Mouse (Mus musculus): ENCODE data around the gene Ankrd33b. TPM values are rescaled to one million over a fixed set of nuclear protein-coding genes. Genes with fewer than 3 reads are reported as not detected.

Ankrd33b gene
- total and polyA plus RNA-seq, 2 experiments from 2014 or later, result 0.99 to 1.1 TPM

DNA sequence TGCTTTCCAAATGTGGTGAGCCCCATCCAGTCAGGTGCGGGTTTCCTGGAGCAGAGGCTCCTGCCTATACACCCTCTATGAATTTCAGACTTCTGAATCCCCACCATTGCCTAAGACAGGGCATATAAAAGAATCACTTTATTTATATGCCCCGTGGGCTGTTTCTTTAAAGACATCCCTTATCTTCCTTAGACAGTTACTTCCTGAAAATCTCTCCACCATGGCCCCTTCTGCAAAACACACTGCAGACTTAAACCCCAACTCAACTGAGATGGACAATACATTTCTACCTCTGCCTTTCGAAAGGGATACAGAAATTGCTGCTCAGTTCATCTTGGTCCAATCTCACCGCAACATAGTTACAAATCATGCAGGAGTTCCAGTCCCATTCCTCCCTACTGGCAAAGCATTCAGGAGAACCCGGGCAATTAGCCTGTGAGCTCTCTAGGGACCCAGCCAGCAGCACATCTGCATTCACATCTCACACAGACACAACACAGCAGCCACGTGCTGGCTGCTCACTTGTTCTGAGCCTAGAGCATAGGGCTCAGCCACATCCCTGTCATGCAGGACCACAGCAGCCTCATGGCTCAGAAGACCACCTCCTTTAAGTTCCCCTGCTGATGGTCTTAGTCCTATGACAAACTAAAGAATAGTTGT lies 68.1 kb downstream of the Ankrd33b start:
- DNase-seq (ENCODE audit: low spot score) (peak; percentile 47), ATAC-seq (ENCODE audit: low FRiP score) (no peak)
- no peak for TF ChIP-seq CTCF (IDR thresholded peaks at IDR 0.05)
- Histone ChIP-seq H3K27me3 (ENCODE audit: insufficient read depth, low read length) (no peaks in the 10 kb centered on the region), H3K4me2 (ENCODE audit: low read depth, low read length, poor library complexity, severe bottlenecking) (no peak overlapping the region), H3K9me3 (ENCODE audit: low read length) (no peaks in the 10 kb centered on the region), H3K4me3 (ENCODE audit: low read depth, low read length) (no peak overlapping the region), H3K9ac (replicated peaks; ENCODE audit: low read length, poor library complexity, severe bottlenecking) (no peak overlapping the region), H3K4me1 (ENCODE audit: insufficient read depth, low read length) (peaks cover 8% of the 10 kb centered on the region; the same call in 1 of the 2 replicates), H3K36me3 (ENCODE audit: insufficient read depth, low read length) (no peaks in the 10 kb centered on the region), H3K27ac (ENCODE audit: low read depth, low read length) (no peak overlapping the region)
- WGBS, result 52% methylated on average over 6 of the region's 6 CpGs

DNA sequence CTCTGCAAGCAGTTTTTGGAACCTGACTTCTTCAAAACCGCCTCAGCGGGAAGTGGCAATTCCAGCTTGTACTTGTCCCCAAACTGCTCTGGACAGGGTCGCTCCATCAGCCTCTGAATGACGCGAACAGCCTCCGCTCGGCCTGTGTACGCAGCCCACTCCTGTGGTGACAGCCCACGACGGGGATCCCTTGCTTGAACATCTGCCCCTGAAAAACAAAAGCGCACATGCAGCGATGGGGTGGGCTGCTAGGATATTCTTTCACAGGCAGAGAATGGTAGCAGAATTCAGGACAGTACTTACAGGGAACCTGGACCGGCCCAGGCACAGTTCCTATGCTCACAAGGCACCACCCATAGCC lies 69.8 kb downstream of the Ankrd33b start:
- H3K9me3 ChIP-seq (ENCODE audit: low read length), result no peaks in the 10 kb centered on the region
- WGBS, result 22% methylated on average over 13 of the region's 13 CpGs
- peak overlapping the region; percentile 74 for H3K4me2 ChIP-seq (ENCODE audit: low read depth, low read length, poor library complexity, severe bottlenecking)
- DNase-seq (ENCODE audit: low spot score) (no peak), ATAC-seq (ENCODE audit: low FRiP score) (peak; percentile 51; the same call in 1 of the 2 replicates)
- H3K4me1 ChIP-seq (ENCODE audit: insufficient read depth, low read length), result peaks cover 8% of the 10 kb centered on the region; the same call in 1 of the 2 replicates
- peak overlapping the region; percentile 41 for H3K4me3 ChIP-seq (ENCODE audit: low read depth, low read length)
- H3K9ac ChIP-seq (replicated peaks; ENCODE audit: low read length, poor library complexity, severe bottlenecking), result peak overlapping the region; percentile 59
- H3K36me3 ChIP-seq (ENCODE audit: insufficient read depth, low read length), result no peaks in the 10 kb centered on the region
- H3K27ac ChIP-seq (ENCODE audit: low read depth, low read length), result no peak overlapping the region
- no peaks in the 10 kb centered on the region for H3K27me3 ChIP-seq (ENCODE audit: insufficient read depth, low read length)
- no peak for TF ChIP-seq CTCF (IDR thresholded peaks at IDR 0.05)

DNA sequence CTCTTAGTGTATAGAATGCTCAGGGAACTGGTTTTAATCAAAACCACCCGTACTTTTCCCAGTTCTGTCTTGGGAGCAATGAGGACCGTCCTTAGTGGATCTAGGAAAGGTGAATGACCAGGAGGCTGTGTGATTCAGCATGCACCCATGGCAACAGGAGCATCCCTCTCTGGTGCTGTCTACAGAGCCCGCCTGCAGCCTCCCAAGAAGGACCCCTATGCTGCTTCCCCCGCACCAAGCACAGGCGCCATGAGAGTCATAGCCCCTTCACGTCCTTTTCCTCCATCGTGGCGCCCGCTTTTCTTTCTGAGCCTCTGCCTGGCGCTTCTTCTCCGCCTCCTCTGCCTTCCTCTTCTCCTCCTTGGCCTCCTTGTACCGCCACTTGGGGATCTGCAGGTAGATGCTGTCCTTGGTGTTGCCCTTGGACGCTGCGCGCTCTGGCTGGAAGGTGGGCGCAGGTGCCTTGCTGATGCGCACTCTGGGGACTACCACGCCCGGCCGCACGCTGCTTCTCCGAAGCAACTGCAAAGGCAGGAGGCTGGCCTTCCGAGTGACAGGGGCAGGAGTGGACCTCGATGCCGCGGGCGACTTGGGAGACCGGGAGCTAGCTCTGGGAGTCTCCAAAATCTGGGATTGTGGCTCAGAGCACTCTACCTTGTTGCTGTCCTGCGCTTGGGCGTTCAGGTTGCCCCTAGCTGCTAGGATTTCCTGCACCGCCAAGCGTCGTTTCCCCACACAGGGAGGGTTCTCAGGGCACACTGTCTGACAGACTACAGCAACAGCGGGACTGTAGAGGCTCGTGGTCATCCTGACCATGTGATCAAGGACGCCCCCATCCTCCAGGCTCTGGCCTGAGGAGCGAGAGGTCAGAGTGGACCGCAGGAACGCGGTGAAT lies 70.4 kb downstream of the Ankrd33b start:
- 8% methylated on average over 40 of the region's 40 CpGs for WGBS
- H3K9ac ChIP-seq (replicated peaks; ENCODE audit: low read length, poor library complexity, severe bottlenecking), result peak overlapping the region; percentile 59
- no peak overlapping the region for H3K27ac ChIP-seq (ENCODE audit: low read depth, low read length)
- no peaks in the 10 kb centered on the region for H3K27me3 ChIP-seq (ENCODE audit: insufficient read depth, low read length)
- DNase-seq (ENCODE audit: low spot score), result no peak
- ATAC-seq (ENCODE audit: low FRiP score), result 0 out of 2 replicates have a peak, but pooled peaks have one; percentile 20
- no peaks in the 10 kb centered on the region for H3K36me3 ChIP-seq (ENCODE audit: insufficient read depth, low read length)
- H3K4me3 ChIP-seq (ENCODE audit: low read depth, low read length), result peak overlapping the region; percentile 41
- peaks cover 8% of the 10 kb centered on the region; the same call in 1 of the 2 replicates for H3K4me1 ChIP-seq (ENCODE audit: insufficient read depth, low read length)
- no peak for TF ChIP-seq CTCF (IDR thresholded peaks at IDR 0.05)
- H3K4me2 ChIP-seq (ENCODE audit: low read depth, low read length, poor library complexity, severe bottlenecking), result peak overlapping the region; percentile 74
- no peaks in the 10 kb centered on the region for H3K9me3 ChIP-seq (ENCODE audit: low read length)

GRCm38 (mm10) chr15:31294311-31294710 lies 73.2 kb downstream of the Ankrd33b start:
- no peak for ATAC-seq (ENCODE audit: low FRiP score)
- WGBS, result 16% methylated on average over 2 of the region's 2 CpGs

GRCm38 (mm10) chr15:31292627-31293026 lies 74.9 kb downstream of the Ankrd33b start:
- H3K9ac ChIP-seq (replicated peaks; ENCODE audit: low read length, poor library complexity, severe bottlenecking), result no peak overlapping the region
- no peaks in the 10 kb centered on the region for H3K9me3 ChIP-seq (ENCODE audit: low read length)
- no peak for DNase-seq (ENCODE audit: low spot score)
- WGBS, result 48% methylated on average over 3 of the region's 3 CpGs
- no peak for ATAC-seq (ENCODE audit: low FRiP score)
- peaks cover 5% of the 10 kb centered on the region; the same call in 1 of the 2 replicates for H3K4me1 ChIP-seq (ENCODE audit: insufficient read depth, low read length)
- H3K4me3 ChIP-seq (ENCODE audit: low read depth, low read length), result no peak overlapping the region
- H3K27ac ChIP-seq (ENCODE audit: low read depth, low read length), result no peak overlapping the region
- TF ChIP-seq CTCF (IDR thresholded peaks at IDR 0.05), result no peak
- no peaks in the 10 kb centered on the region for H3K27me3 ChIP-seq (ENCODE audit: insufficient read depth, low read length)
- H3K36me3 ChIP-seq (ENCODE audit: insufficient read depth, low read length), result no peaks in the 10 kb centered on the region
- H3K4me2 ChIP-seq (ENCODE audit: low read depth, low read length, poor library complexity, severe bottlenecking), result no peak overlapping the region

More at GRCm38 (mm10) chr15:31294311-31294710, 73.2 kb downstream of the Ankrd33b start:
- no peak overlapping the region for H3K27ac ChIP-seq (ENCODE audit: low read depth, low read length)
- no peaks in the 10 kb centered on the region for H3K9me3 ChIP-seq (ENCODE audit: low read length)
- TF ChIP-seq CTCF (IDR thresholded peaks at IDR 0.05), result no peak; the same call in 1 of the 2 replicates
- H3K4me1 ChIP-seq (ENCODE audit: insufficient read depth, low read length), result peaks cover 5% of the 10 kb centered on the region; the same call in 1 of the 2 replicates
- DNase-seq (ENCODE audit: low spot score), result no peak
- no peak overlapping the region for H3K4me3 ChIP-seq (ENCODE audit: low read depth, low read length)
- H3K36me3 ChIP-seq (ENCODE audit: insufficient read depth, low read length), result no peaks in the 10 kb centered on the region
- no peak overlapping the region for H3K4me2 ChIP-seq (ENCODE audit: low read depth, low read length, poor library complexity, severe bottlenecking)
- H3K9ac ChIP-seq (replicated peaks; ENCODE audit: low read length, poor library complexity, severe bottlenecking), result no peak overlapping the region
- no peaks in the 10 kb centered on the region for H3K27me3 ChIP-seq (ENCODE audit: insufficient read depth, low read length)

GRCm38 (mm10) chr15:31285695-31286094 lies 81.8 kb downstream of the Ankrd33b start:
- Histone ChIP-seq H3K9me3 (ENCODE audit: low read length) (no peaks in the 10 kb centered on the region), H3K4me2 (ENCODE audit: low read depth, low read length, poor library complexity, severe bottlenecking) (no peak overlapping the region), H3K4me3 (ENCODE audit: low read depth, low read length) (no peak overlapping the region), H3K36me3 (ENCODE audit: insufficient read depth, low read length) (no peaks in the 10 kb centered on the region), H3K27me3 (ENCODE audit: insufficient read depth, low read length) (no peaks in the 10 kb centered on the region), H3K27ac (ENCODE audit: low read depth, low read length) (no peak overlapping the region), H3K9ac (replicated peaks; ENCODE audit: low read length, poor library complexity, severe bottlenecking) (no peak overlapping the region), H3K4me1 (ENCODE audit: insufficient read depth, low read length) (no peaks in the 10 kb centered on the region)
- no peak for TF ChIP-seq CTCF (IDR thresholded peaks at IDR 0.05)
- 91% methylated on average over 3 of the region's 3 CpGs for WGBS
- no peak for DNase-seq (ENCODE audit: low spot score)
- no peak for ATAC-seq (ENCODE audit: low FRiP score)

All from midbrain, postnatal 0 days (tissue).